Mouse (Mus musculus) G1E-ER4 (cell line): ENCODE measurements around the gene Hspbp1. TPM values are rescaled to one million over a fixed set of nuclear protein-coding genes. Genes with fewer than 3 reads are reported as not detected.

Experiments
- GATA1 ChIP-seq: IDR thresholded peaks from one replicate; pipeline ENCODE4 v1.8.0; 2012; ENCODE audit warnings: low read length, inconsistent platforms
- polyA plus RNA-seq: library from polyadenylated mRNA; stranded (reverse); fragments of >175 nt; gene quantifications from 2 replicates; pipeline ENCODE4 v1.2.3, GENCODE M21; 2012

Hspbp1 gene
- polyA plus RNA-seq, result 234 and 302 TPM in 2 replicates

DNA sequence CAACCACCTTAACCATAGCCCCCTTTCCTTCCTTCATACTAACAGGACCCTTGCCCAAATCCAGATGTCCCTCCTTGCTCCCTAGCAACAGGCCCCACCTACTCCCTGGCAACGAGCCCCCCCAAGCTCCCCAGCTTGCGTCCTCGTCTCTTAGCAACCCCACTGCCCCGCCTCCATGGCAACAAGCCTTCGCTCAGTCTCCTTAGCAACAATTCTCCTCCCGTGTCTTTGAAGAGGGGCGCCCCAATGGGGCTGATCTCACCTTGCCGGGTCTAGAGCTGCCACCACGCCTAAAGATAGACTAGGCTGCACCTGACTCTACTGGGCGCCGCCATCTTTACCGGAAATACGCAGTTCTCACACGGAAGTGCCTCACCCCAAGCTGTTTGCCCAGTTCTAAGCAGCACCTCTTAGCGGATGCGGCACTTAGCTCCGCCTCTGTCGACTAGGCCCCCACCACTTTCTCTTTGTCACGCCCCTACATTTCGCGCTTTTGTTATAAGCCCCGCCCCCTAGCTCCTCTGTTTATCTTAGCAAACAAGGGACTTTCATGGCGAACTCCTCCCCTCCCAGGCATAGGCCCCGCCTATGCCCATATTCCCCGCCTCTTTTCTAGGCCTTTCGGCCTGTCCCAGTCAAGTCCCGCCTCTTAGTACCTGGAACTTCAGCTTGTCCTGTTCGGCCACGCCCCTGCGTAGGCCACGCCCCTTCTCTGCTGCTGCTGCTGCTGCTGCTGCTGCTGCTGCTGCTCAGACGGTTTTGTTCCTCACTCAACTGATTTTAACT, at the start of gene Hspbp1:
TSS of gene Hspbp1 (minus strand) at position 437 of the 786 bp plus-strand sequence.
- TF ChIP-seq GATA1, result no peak

DNA sequence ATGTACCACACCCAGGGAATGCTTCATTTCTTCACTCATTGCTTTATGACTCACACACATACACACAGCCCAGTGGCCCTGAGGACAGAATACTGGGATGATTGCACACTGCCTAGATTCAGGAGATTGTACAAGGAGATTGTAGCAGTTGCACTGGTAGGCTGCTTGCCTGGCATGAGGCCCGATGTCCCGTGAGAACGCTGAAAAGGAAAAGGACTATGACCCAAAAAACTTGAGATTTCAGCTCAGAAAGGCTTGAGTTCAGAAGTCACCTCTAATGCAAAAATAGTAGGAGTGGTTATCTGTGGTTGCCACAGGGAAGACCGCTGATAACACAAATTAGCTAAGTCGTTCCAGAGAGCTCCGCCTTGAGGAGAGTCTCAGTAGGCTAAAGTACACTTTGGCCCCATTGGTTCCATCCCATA, 48.1 kb upstream of the Hspbp1 start:
- peak; percentile 76 for TF ChIP-seq GATA1

DNA sequence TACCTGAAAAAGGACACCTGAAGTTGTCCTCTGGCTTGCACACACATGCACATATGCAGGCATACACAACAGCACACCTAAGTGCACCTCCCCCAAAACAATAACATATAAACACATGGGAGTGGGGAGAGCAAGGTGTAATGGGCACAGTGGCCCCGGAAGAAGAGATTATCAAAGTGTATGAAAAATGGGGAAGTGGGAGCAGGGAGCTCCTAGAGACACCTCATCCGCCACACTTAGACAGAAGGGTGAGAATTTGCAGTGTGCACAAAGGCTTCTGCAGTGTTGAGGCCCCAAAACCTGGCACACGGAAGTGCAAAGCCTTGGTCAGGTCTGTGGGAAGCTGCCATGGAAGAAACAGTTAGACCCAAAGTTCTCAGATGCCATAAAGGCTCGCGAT, 46.2 kb upstream of the Hspbp1 start:
- no peak for TF ChIP-seq GATA1

DNA sequence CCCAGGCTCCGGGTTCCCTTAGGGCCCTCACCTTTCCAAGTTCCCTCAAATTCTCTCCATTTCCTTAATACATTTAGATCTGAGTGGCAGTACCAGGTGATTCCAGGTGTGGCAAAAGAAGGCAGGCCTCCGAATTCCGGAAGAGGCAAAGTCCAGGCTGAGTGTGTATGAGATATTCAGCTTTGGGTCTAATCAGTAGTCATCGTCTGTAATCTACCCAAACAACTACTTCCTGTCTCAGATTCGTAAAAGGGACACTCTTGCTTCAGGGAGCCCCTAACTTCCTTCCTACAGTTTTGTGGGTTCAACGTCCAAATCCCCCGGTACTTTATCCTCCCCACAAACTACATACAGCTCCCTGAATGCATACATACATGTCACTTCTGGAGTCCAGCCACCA, 40.3 kb upstream of the Hspbp1 start, which contains the start of gene Tmem150b:
TSS of gene Tmem150b (minus strand) at position 81 of the 400 bp plus-strand sequence.
- TF ChIP-seq GATA1, result no peak

DNA sequence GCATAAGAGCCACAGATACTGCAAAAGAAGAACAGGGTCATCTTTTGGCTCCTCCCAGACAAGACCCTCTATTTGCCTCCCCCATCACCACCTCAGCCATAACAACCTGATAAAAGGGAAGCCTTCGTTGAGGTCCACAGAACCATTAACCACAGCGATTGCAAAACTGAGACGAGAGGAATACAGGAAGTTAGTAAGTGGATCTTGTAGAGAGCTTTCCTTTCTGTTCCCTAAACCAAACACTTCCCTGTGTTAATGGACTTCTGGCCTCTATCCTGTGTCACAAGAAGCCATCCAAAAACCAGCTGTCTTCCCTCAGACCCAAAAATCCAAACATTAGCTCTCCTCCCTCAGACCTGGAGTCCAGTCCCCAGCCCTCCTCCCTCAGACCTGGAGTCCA, 39.5 kb upstream of the Hspbp1 start:
- TF ChIP-seq GATA1, result no peak

DNA sequence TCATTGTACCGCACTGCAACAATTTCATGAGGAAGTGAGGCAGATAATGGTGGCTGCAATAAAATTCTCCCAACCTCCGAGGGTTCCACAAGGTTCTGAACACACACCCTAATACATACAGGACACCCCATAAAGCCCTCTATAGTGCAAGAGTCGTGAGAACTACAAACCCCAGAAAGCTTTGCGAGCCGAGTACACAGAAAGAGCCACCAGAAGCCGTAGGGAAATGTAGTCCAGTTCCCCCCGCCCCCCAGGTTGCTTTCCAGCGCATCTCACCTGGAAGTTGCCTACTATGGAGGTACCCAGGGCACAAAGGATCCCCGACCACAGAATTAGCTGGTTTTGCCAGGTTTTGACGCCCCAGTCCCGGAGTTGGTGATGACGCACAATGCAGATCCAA, 38.6 kb upstream of the Hspbp1 start:
- TF ChIP-seq GATA1, result no peak

DNA sequence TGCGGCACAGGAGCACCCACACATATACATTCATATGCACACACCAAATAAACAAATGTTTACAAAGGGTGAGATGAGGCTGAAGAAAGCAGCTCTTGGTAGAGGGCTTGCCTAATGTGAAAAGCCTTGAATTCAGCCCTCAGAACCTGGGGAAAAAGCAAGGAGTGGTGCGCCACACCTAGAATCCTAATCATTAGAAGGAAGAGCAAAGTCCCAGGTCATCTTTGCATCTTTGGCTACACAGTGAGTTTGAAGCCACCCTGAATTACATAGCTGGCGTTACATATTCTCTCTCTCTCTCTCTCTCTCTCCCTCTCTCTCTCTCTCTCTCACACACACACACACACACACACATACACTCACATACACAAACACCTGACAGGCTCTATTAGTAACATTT, 34.4 kb upstream of the Hspbp1 start:
- no peak for TF ChIP-seq GATA1

DNA sequence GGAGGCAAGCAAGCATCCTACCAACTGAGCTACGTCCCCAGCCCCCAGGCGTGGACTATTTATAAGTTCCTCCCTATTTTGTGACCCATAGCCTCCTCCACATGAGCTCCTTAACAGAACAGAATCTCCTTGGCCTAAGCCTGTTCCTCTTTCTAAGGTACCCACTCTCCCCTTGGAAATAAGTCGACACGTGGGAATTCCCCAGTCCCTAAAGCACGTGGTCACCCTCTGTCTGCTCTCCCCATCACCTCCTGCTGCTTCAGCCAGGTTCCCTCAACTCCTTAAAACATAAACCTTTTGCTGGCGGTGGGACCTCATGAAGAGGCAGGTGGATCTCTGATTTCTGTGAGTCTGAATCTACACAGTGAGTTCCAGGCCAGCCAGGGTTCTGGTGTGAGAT, 32.1 kb upstream of the Hspbp1 start:
- TF ChIP-seq GATA1, result no peak

DNA sequence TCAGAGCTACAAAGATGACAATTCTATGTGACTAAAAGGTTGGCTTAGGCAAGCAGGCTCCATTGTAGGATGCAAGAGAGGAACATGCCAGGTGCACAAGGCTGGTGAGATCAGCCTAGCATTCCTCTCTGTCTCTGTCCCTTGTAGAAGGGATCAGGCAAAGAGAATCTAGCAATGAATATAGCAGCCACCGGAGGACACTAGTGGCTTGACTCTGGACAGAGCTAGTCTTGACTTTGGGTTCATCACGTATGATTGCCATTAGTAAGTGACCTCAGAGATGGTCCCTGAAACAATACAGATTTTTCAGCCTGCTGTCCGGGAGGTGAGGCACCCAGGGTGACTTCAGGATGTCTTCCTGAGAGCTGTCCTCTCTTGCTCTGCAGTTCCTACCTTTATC, 27.7 kb upstream of the Hspbp1 start:
- no peak for TF ChIP-seq GATA1

DNA sequence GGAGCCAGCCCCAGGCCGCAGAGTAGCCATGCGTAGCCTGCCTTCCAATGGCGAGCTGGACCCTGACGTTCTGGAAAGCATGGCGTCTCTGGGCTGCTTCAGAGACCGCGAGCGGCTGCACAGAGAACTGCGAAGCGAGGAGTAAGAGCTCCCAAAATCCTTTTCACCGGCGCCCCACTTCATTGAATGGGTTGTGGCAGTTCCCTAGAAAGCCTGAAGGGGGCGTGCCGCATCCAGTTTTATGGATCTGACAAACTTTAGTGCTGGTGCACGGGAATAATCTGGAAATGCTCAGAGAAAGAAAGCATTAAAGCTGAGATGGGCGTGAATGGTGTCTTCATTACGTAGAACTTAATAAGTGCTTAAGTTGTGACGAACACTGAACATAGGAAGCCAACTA, 20.2 kb upstream of the Hspbp1 start:
- TF ChIP-seq GATA1, result no peak

DNA sequence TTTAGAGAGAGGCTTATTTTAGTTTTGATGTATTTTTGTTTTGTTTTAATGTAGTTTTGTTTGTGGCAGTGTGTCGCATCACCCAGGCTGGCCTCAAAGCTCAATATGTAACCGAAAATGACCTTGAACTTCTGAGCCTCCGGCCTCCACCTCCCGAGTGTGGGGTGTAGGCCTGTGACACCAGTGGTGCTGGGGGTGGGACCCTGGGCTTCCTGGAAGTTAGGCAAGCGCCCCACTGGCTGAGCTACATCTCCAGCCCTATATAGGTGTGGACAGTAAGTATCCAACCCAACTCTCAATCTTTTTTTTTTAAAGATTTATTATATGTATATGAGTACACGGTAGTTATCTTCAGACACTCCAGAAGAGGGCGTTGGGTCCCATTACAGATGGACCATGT, 18.3 kb upstream of the Hspbp1 start:
- TF ChIP-seq GATA1, result no peak

DNA sequence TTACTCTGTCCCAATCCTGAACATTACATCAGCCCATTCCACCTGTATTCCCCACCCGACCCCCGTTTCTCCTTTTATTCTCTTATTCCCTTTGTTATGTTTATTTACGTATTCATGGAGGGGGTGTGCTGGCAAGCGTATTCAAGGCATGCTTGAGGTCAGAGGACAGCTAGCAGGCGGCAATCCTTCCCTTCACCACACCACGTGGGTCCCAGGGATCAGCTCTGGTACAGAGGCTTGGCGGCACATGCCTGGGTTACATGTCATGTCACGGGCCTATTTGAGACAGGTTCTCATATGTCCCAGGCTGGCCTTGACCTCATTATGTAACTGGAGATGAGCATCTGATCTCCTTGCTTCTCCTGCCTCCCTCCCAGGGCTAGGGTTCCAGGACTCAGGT, 17.5 kb upstream of the Hspbp1 start:
- no peak for TF ChIP-seq GATA1

DNA sequence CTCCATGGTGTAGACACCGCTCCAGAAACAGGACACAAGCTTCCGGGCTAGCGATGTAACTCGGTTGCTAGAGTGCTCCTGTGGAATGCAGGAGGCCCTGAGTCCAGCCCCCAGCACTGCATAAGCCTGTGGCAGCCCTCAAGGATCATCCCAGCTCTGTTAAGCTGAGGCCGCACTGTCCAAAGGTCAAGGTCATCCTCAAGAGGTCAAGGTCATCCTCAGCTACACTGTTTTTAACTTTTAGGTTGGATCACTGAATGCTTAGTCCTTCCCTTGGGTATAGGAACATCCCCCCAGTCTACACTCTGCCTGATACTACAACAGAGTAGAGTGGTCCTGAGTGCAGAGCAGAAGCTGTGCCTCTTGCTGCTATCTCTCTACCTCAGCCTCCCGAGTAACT, 8.1 kb upstream of the Hspbp1 start:
- TF ChIP-seq GATA1, result no peak

DNA sequence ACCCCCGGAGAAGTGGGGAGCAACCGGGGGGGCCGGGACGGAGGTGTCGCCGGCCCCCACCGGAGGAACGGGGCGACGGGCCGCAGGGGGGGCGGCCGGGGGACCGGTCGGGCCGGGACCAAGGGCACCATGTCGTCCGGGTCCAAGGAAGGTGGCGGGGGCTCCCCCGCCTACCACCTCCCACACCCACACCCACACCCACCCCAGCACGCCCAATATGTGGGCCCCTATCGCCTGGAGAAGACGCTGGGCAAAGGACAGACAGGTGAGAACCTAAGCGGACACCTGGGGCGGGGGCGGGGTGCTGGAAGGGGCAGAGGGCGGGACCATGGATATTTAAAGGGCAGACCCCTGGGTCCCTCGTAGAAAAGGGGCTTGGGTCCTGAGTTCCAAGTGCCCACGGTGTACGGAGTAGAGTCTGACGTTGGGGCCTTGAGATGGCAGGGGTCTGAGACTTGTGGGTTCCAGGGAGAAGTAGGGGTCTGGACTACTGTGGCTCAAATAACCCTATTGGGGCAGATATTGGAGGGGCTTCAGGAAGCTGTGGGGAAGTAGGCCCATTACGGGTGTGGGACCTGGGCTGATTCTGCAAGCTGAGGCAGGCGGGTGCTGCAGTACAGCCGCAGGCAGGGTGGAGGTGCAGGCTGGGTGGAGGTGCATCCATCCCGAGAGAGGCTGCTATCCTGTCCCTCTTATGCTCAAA, 6.2 kb upstream of the Hspbp1 start:
- no peak for TF ChIP-seq GATA1

DNA sequence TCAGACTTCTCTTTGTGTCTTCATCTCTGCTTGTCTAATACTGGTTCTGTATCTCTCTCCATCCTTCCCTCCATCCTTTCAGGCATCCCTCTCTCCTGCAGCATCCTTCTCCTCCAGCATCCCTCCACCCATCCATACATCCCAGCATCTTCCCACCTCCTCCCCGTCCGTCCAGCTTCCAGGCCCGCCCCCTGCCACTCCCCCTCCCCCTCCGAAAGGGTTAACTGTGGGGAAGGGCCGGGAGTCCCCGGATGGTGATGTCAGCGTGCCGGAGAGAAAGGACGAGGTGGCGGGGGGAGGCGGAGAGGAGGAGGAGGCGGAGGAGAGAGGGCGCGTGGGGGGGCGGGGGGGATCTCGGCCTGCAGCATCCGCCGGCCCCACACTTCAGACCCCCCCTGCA, 5.5 kb upstream of the Hspbp1 start, which contains the start of gene Brsk1:
TSS of gene Brsk1 (plus strand) at position 218 of the 400 bp plus-strand sequence.
- no peak for TF ChIP-seq GATA1

DNA sequence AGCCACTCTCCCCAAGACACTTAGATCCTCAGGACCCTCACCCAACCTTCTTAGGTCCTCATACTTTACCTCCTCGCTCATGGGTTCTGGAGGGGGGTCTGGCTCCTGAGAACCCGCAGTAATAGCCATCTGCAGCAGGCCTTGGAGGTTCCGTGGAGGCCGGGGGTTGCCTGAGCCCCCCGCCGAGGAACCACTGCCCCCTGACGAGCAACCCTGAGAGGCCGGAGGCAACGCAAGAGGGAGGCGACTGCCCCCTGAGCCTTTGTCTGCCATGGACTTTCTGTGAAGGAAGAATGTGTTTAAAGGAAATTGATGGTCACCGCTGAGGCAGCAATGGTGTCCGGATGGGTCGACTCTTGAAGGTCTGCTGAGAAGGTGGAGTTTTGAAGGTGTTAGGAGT, 665 bp downstream of the Hspbp1 start:
- no peak for TF ChIP-seq GATA1

DNA sequence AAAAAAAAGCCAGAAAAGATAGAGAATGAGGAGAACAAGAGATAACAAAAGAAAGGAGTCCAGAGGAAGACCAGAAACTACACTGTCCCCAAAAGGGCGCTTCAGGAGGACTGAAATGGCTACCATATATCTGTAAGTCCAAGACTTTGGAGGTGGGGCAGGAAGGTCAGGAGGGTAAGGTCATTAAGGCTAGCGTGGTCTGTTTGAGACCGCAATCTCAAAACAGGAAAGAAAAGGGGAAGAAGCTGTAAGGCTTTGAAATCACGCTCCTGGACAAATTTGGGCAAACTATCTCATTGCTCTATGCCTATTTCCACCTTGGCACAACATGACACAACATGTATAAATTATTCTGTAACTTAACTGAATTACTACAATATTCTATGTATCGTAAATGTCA, 1.6 kb downstream of the Hspbp1 start:
- no peak for TF ChIP-seq GATA1
